Mouse (Mus musculus): Measurements from ENCODE around the gene Hist1h4f. TPM values are rescaled to one million over a fixed set of nuclear protein-coding genes. Genes with fewer than 3 reads are reported as not detected.

Hist1h4f gene
- polyA plus RNA-seq, 1 experiment from 2014 or later, result 2.0 TPM

DNA sequence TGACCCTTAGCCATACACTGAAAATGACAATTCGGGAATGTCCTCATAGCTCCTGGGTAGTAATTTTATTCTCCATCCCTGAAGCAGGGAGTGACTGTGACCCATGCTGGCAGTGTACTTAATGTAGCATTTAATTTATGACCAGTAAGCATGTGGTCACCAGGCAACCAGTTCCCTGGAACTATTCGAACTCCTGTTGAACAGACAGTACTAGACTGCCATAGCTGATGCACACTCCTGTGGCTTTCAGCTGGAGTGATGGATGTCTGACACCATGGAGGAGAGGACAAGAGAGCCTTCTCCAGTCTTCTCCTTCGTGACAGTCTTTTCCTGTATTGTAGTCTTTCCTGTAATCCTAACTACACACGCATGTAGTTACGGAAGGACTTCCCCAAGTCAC lies 22.4 kb downstream of the Hist1h4f start:
- ATAC-seq (ENCODE audit: low FRiP score, low TSS enrichment), result 0 out of 2 replicates have a peak, but pooled peaks have one; percentile 9
- Histone ChIP-seq H3K9ac (replicated peaks; ENCODE audit: low read length) (0 out of 2 replicates have a peak overlapping the region, but pooled peaks have one; percentile 0), H3K4me2 (replicated peaks; ENCODE audit: low read depth, low read length) (peak overlapping the region; percentile 42), H3K27me3 (ENCODE audit: insufficient read depth, low read length) (no peaks in the 10 kb centered on the region), H3K27ac (ENCODE audit: low read length) (0 out of 2 replicates have a peak overlapping the region, but pooled peaks have one; percentile 68), H3K36me3 (ENCODE audit: insufficient read depth, low read length) (no peaks in the 10 kb centered on the region), H3K9me3 (ENCODE audit: low read length) (no peaks in the 10 kb centered on the region), H3K4me1 (ENCODE audit: insufficient read depth, low read length) (peaks cover 29% of the 10 kb centered on the region), H3K4me3 (ENCODE audit: low read length) (peak overlapping the region; percentile 16; the same call in 1 of the 2 replicates)
- WGBS, result 35% methylated on average over 5 of the region's 5 CpGs

DNA sequence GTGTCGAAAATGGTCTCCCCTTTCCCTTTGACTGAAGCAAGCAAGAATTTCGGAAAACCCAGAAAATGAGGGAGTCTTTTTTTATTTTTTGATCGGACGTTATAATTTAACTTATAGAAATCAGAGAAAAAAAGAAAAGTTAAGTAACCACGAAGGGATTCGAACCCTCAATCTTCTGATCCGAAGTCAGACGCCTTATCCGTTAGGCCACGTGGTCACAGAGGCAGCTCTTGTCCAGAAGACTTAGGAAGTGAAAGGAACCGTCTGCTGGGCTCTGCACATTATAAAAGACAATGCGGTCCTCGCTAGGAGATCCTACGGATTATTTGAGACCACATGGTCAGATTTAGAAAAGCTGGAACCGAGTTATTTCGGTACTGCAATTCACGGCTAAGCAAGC lies 25.1 kb downstream of the Hist1h4f start:
- Histone ChIP-seq H3K27me3 (ENCODE audit: insufficient read depth, low read length) (no peaks in the 10 kb centered on the region), H3K27ac (ENCODE audit: low read length) (peak overlapping the region; percentile 28; the same call in 1 of the 2 replicates), H3K9ac (replicated peaks; ENCODE audit: low read length) (peak overlapping the region; percentile 63), H3K4me3 (ENCODE audit: low read length) (peak overlapping the region; percentile 54), H3K36me3 (ENCODE audit: insufficient read depth, low read length) (no peaks in the 10 kb centered on the region), H3K4me1 (ENCODE audit: insufficient read depth, low read length) (peaks cover 15% of the 10 kb centered on the region), H3K9me3 (ENCODE audit: low read length) (no peaks in the 10 kb centered on the region), H3K4me2 (replicated peaks; ENCODE audit: low read depth, low read length) (peak overlapping the region; percentile 55)
- under 1% methylated on average over 17 of the region's 17 CpGs for WGBS
- no peak for ATAC-seq (ENCODE audit: low FRiP score, low TSS enrichment)

DNA sequence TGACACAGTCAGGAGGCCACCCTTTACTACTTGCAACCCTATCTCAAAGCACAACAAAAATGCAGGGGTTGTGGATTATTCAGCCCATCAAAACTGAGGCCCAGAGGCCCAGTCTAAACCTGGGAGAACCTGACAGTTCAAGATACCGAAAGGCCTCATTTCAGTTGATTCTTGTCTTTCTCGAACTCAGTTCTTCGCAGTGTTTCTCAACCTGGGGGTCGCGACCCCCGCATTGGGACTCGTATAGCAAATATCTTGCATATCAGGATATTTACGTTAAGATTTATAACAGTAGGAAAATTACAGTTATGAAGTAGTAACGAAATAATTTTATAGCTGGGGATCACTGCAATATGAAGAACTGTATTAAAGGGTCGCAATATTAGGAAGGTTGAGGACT lies 25.5 kb downstream of the Hist1h4f start:
- Histone ChIP-seq H3K27me3 (ENCODE audit: insufficient read depth, low read length) (no peaks in the 10 kb centered on the region), H3K4me1 (ENCODE audit: insufficient read depth, low read length) (peaks cover 15% of the 10 kb centered on the region), H3K9me3 (ENCODE audit: low read length) (no peaks in the 10 kb centered on the region), H3K36me3 (ENCODE audit: insufficient read depth, low read length) (no peaks in the 10 kb centered on the region), H3K4me3 (ENCODE audit: low read length) (peak overlapping the region; percentile 54), H3K9ac (replicated peaks; ENCODE audit: low read length) (peak overlapping the region; percentile 54), H3K27ac (ENCODE audit: low read length) (no peak overlapping the region), H3K4me2 (replicated peaks; ENCODE audit: low read depth, low read length) (peak overlapping the region; percentile 55)
- 2% methylated on average over 10 of the region's 10 CpGs for WGBS
- no peak for ATAC-seq (ENCODE audit: low FRiP score, low TSS enrichment)

DNA sequence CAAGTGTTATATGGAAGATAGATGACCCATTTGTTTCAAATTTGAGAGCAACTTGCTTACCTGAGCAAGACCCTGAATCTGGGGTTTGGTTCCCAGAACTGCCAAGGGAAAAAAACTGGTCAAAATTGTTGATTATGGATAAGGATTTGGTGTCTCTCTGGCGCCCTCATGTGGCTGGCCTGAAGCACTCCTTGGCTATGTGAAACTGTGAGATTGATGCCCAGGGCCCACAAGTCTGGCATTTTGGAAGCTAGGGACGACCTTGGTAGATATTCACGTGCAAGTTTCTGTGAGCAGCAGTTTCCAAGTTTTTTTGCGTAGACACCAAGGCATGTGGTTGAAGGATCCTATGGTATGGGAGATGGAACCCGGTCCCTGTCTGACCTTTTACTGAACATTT lies 26.8 kb downstream of the Hist1h4f start:
- no peak for ATAC-seq (ENCODE audit: low FRiP score, low TSS enrichment)
- no peak overlapping the region for H3K4me2 ChIP-seq (replicated peaks; ENCODE audit: low read depth, low read length)
- WGBS, result 10% methylated on average over 5 of the region's 5 CpGs

DNA sequence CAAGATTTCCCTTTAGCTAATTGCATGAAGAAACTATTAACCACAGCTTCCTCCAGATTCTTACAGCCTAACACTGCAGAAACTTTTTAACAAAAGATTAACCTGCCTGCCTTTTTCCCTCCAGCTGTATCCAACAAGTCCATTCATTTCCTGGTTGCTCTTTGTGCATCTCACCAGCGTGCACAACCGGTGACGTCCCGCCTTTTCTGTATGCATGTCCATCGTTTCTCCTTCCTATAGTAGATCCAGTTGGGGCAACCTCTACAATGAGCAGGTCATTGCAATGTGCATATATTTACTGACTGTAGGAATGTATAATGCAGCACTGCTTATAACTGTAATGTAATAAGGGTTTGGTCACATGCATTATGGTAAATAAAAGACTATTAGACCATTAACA lies 27.5 kb downstream of the Hist1h4f start:
- Histone ChIP-seq H3K27ac (ENCODE audit: low read length) (no peak overlapping the region), H3K9me3 (ENCODE audit: low read length) (no peaks in the 10 kb centered on the region)
- no peak for ATAC-seq (ENCODE audit: low FRiP score, low TSS enrichment)

More for the DNA sequence above, 26.8 kb downstream of the Hist1h4f start:
- H3K27ac ChIP-seq (ENCODE audit: low read length), result no peak overlapping the region
- H3K36me3 ChIP-seq (ENCODE audit: insufficient read depth, low read length), result no peaks in the 10 kb centered on the region
- no peaks in the 10 kb centered on the region for H3K9me3 ChIP-seq (ENCODE audit: low read length)
- H3K9ac ChIP-seq (replicated peaks; ENCODE audit: low read length), result no peak overlapping the region
- no peak overlapping the region for H3K4me3 ChIP-seq (ENCODE audit: low read length)
- H3K27me3 ChIP-seq (ENCODE audit: insufficient read depth, low read length), result no peaks in the 10 kb centered on the region
- H3K4me1 ChIP-seq (ENCODE audit: insufficient read depth, low read length), result peaks cover 20% of the 10 kb centered on the region

DNA sequence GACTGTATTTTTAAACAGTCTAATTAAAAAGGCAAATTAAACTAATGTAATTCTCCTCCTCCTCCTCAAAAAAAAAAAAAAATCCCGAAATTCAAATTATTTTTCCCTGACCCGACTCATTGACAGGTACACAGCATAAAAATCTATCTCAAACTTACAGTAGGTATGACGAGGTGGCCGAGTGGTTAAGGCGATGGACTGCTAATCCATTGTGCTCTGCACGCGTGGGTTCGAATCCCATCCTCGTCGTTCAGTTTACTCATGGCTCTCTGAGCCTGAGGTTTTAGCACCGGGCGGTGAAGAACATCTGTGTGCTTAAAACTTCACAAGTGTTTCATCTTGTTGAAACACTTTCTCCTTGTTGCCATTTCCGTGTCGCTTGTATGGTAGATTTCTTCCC lies 29.7 kb downstream of the Hist1h4f start:
- WGBS, result 2% methylated on average over 14 of the region's 14 CpGs
- Histone ChIP-seq H3K27me3 (ENCODE audit: insufficient read depth, low read length) (no peaks in the 10 kb centered on the region), H3K9ac (replicated peaks; ENCODE audit: low read length) (no peak overlapping the region), H3K4me3 (ENCODE audit: low read length) (peak overlapping the region; percentile 15), H3K4me1 (ENCODE audit: insufficient read depth, low read length) (peaks cover 11% of the 10 kb centered on the region; the same call in 1 of the 2 replicates), H3K4me2 (replicated peaks; ENCODE audit: low read depth, low read length) (peak overlapping the region; percentile 28), H3K27ac (ENCODE audit: low read length) (no peak overlapping the region), H3K9me3 (ENCODE audit: low read length) (no peaks in the 10 kb centered on the region), H3K36me3 (ENCODE audit: insufficient read depth, low read length) (no peaks in the 10 kb centered on the region)
- ATAC-seq (ENCODE audit: low FRiP score, low TSS enrichment), result no peak

More for the DNA sequence above, 27.5 kb downstream of the Hist1h4f start:
- H3K9ac ChIP-seq (replicated peaks; ENCODE audit: low read length), result no peak overlapping the region
- 49% methylated on average over 5 of the region's 5 CpGs for WGBS
- no peak overlapping the region for H3K4me3 ChIP-seq (ENCODE audit: low read length)
- peaks cover 18% of the 10 kb centered on the region for H3K4me1 ChIP-seq (ENCODE audit: insufficient read depth, low read length)
- H3K36me3 ChIP-seq (ENCODE audit: insufficient read depth, low read length), result no peaks in the 10 kb centered on the region
- H3K4me2 ChIP-seq (replicated peaks; ENCODE audit: low read depth, low read length), result no peak overlapping the region
- no peaks in the 10 kb centered on the region for H3K27me3 ChIP-seq (ENCODE audit: insufficient read depth, low read length)

DNA sequence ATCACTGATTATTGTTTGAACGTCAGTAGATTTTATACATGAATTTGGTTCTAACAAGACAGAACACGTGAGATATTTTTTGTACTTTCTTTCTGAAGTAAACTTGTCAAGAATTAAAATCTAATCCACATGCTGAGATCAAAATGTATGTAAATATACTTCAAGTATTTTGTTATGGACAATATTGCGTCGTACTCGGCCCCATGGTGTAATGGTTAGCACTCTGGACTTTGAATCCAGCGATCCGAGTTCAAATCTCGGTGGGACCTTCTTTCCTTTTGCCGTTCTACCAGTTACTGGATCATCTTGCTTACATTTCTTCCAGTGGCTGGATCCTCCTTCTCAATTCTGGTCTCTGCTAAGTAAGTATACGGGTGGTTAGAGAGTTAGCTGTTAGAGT lies 32.0 kb downstream of the Hist1h4f start:
- Histone ChIP-seq H3K9me3 (ENCODE audit: low read length) (no peaks in the 10 kb centered on the region), H3K27ac (ENCODE audit: low read length) (peak overlapping the region; percentile 72; the same call in 1 of the 2 replicates), H3K4me1 (ENCODE audit: insufficient read depth, low read length) (peaks cover 10% of the 10 kb centered on the region), H3K4me3 (ENCODE audit: low read length) (peak overlapping the region; percentile 55), H3K36me3 (ENCODE audit: insufficient read depth, low read length) (no peaks in the 10 kb centered on the region), H3K9ac (replicated peaks; ENCODE audit: low read length) (peak overlapping the region; percentile 58), H3K4me2 (replicated peaks; ENCODE audit: low read depth, low read length) (peak overlapping the region; percentile 70), H3K27me3 (ENCODE audit: insufficient read depth, low read length) (no peaks in the 10 kb centered on the region)
- 0 out of 2 replicates have a peak, but pooled peaks have one; percentile 39 for ATAC-seq (ENCODE audit: low FRiP score, low TSS enrichment)
- WGBS, result under 1% methylated on average over 10 of the region's 10 CpGs

DNA sequence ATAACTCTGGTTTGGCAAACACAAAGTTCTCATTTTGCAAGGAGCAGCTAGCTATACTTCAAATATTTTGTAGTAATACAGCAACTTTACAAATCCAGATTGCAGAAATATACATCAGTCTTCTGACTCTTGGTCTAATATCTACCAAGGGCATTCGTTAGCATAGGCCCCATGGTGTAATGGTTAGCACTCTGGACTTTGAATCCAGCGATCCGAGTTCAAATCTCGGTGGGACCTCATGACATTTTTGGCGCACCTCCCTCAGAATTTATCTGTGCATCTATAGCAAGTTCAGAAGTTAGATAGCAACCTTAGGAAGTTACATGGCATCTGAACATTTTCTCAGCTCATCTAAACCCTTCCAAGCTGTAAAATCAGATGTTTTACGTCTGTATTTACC lies 32.6 kb downstream of the Hist1h4f start:
- ATAC-seq (ENCODE audit: low FRiP score, low TSS enrichment), result peak; percentile 47; the same call in 1 of the 2 replicates
- Histone ChIP-seq H3K4me1 (ENCODE audit: insufficient read depth, low read length) (peaks cover 10% of the 10 kb centered on the region), H3K9ac (replicated peaks; ENCODE audit: low read length) (peak overlapping the region; percentile 58), H3K9me3 (ENCODE audit: low read length) (no peaks in the 10 kb centered on the region), H3K4me3 (ENCODE audit: low read length) (peak overlapping the region; percentile 55), H3K27ac (ENCODE audit: low read length) (peak overlapping the region; percentile 72; the same call in 1 of the 2 replicates), H3K27me3 (ENCODE audit: insufficient read depth, low read length) (no peaks in the 10 kb centered on the region), H3K4me2 (replicated peaks; ENCODE audit: low read depth, low read length) (peak overlapping the region; percentile 70), H3K36me3 (ENCODE audit: insufficient read depth, low read length) (no peaks in the 10 kb centered on the region)
- 0% methylated on average over 6 of the region's 6 CpGs for WGBS

DNA sequence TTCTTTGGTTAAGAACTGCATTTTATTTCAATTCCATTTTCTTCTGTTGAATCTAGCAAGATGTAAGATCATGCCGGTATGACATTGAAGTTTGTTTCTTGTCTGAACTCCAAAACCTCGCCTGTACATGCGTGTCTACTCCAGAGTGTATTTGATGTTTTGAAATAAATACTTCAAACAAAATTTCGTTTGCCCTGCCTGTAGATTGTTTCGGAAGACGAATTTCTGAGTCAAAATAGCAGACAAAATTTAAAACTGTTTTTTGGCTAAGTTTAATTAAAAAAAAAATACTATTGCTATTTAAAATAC lies 33.2 kb downstream of the Hist1h4f start:
- Histone ChIP-seq H3K9me3 (ENCODE audit: low read length) (no peaks in the 10 kb centered on the region), H3K9ac (replicated peaks; ENCODE audit: low read length) (peak overlapping the region; percentile 56), H3K4me2 (replicated peaks; ENCODE audit: low read depth, low read length) (peak overlapping the region; percentile 94), H3K36me3 (ENCODE audit: insufficient read depth, low read length) (no peaks in the 10 kb centered on the region), H3K27me3 (ENCODE audit: insufficient read depth, low read length) (no peaks in the 10 kb centered on the region), H3K4me1 (ENCODE audit: insufficient read depth, low read length) (peaks cover 10% of the 10 kb centered on the region), H3K4me3 (ENCODE audit: low read length) (peak overlapping the region; percentile 75), H3K27ac (ENCODE audit: low read length) (0 out of 2 replicates have a peak overlapping the region, but pooled peaks have one; percentile 38)
- ATAC-seq (ENCODE audit: low FRiP score, low TSS enrichment), result no peak
- WGBS, result under 1% methylated on average over 6 of the region's 6 CpGs

DNA sequence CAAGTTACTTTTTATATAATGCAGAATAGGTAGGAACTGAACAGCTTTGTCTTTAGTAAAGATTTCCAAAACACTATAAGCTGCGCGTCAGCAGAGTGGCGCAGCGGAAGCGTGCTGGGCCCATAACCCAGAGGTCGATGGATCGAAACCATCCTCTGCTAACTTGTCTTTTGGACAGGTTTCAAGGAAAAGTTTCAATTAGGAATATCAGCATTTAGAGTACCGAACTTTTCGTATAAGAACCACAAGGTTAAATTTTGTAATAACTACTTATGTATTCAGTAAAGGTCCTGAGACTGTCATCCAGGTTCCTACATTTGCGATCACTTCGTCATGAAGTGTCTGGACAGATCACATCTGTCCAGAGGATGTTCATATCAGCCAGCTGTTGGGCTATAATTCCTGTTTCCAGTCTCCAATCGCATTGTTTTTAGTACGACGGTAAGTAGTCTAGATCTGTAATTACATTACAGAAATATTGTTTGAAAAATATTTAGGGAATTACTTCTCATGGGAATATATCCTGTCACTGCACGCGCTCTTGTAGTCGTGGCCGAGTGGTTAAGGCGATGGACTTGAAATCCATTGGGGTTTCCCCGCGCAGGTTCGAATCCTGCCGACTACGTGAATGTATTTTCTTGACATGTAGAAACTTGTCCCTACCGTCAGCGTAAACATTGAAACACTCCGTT lies 33.7 kb downstream of the Hist1h4f start:
- peak overlapping the region; percentile 86 for H3K27ac ChIP-seq (ENCODE audit: low read length)
- H3K4me1 ChIP-seq (ENCODE audit: insufficient read depth, low read length), result peaks cover 10% of the 10 kb centered on the region
- under 1% methylated on average over 27 of the region's 27 CpGs for WGBS

More for the DNA sequence above, 33.7 kb downstream of the Hist1h4f start:
- Histone ChIP-seq H3K4me2 (replicated peaks; ENCODE audit: low read depth, low read length) (peak overlapping the region; percentile 94), H3K9ac (replicated peaks; ENCODE audit: low read length) (peak overlapping the region; percentile 65), H3K36me3 (ENCODE audit: insufficient read depth, low read length) (no peaks in the 10 kb centered on the region), H3K4me3 (ENCODE audit: low read length) (peak overlapping the region; percentile 75), H3K9me3 (ENCODE audit: low read length) (no peaks in the 10 kb centered on the region), H3K27me3 (ENCODE audit: insufficient read depth, low read length) (no peaks in the 10 kb centered on the region)
- peak; percentile 92 for ATAC-seq (ENCODE audit: low FRiP score, low TSS enrichment)

Measured in kidney, embryonic 16.5 days (tissue).